Mouse (Mus musculus): ENCODE data around the gene Tsc22d1.

Gene Tsc22d1

DNA sequence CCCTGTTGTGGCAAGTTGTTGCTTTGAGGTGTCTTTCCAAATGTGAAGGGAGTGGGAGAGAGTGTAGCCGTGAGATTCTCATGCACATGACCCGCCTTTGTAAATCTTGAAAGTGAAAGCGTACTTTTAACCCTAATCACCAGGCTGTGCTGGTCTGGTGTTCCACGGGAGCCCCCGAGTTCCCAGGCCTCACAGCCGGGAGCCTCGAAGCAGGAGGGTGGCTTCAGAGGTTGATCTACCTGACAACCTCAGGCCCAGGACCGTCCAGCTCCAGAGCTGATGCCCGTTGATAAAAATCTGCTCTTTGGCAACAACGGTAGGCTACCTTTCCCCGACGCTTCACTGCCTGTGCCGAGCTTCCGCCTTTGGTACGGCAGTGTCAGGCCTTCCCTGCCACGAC is 72.8 kb downstream of the Tsc22d1 start:
- DNase-seq (ENCODE audit: low read depth, low spot score), result no peak

DNA sequence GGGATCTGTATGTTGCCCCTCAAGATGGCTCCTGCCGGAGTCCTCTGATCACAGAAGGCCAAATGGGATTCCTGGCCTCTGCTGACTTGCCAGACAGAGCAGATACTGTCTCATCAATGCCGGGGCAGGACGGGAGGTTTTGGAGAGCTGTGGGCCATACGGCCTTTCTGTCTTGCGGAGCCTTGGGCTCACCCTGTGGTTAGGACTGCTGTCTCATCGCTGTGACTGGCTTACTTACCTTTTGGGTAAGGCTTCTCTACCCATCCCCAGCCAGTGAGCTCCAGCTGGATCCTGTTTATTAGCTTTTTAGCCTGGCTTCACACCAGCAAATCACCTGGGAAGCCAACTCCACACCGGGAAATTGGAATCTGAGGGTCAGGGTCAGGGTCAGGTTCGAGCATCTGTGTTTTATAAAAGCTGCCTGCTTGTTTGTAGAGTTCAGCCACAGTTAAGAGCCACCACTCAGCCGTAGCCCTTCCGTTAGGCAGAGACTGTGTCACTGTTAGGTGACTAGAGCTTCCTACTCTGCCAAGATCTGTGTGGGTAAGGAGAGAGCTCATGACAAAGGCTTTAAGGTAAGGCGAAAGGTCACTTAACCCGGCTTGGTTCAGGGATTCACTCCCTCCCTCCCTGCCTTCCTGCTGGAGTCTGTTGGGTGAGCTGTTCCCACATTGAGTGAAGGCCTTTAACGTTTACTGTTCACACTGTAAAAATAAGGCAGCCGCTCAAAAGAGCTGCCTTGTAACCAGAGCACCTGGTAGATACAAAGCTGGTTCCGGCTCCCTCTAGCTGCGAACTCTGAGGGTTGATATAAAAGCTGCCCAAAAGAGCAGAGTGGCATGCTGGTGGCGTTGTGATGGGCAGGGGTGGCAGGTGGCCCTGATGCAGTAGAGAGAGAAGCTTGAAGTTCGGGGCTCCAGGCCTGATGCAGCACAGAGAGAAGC is 73.6 kb downstream of the Tsc22d1 start:
- DNase-seq (ENCODE audit: low read depth, low spot score), result no peak

DNA sequence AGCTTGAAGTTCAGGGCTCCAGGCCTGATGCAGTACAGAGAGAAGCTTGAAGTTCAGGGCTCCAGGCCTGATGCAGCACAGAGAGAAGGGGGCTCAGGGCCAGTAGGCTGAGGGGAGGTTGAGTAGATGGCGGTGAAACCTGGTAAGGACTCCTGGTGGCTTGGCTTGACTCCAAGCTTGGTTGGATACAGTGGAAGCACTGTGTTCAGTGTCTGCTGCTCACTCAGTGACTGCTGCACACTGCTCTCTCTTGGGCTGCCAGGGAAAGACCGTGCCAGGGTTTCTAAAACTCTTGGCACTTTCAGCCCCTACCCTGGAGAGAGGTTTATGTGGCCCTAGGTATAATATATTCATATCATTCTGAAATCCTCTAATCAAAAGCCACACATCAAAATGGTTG is 74.4 kb downstream of the Tsc22d1 start:
- no peak for DNase-seq (ENCODE audit: low read depth, low spot score)

DNA sequence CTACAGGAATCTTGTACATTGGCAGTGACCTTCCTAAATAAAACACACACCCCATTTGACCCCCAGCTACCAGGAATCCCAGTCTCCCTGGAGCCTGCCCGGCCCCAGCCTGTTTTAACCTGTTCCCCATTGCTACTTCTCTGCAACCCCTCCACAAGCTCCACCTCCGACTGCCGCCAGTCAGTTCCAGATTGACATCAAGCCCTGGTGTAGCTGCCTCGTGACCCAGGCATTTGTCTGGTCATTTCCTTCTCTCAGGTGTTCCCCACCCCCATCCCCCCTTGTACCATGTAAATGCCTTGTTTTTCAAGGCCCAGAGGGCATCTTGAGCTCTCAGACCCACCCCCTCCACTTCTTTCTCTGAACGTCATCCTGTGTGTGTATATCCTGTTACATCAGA is 80.3 kb downstream of the Tsc22d1 start:
- no peak for DNase-seq (ENCODE audit: low read depth, low spot score)

DNA sequence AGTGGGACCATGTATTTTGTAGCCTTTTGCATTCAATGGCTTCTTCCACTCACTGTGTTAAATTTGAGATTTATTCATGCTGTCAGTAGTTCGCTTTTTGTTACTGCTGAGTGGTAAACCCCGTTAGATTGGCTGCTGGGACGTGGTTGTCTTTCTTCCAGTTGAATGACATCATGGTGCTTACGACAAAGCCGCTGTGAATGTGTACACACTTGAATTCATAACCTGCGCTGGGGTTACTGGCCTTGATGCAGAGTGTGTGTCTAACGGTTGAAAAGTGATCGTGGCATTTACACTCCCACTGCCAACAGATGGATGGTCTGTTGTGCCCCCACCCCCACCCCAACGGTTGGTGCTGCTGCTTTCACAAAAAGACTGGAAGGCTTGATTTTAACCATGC is 82.4 kb downstream of the Tsc22d1 start:
- no peak for DNase-seq (ENCODE audit: low read depth, low spot score)

DNA sequence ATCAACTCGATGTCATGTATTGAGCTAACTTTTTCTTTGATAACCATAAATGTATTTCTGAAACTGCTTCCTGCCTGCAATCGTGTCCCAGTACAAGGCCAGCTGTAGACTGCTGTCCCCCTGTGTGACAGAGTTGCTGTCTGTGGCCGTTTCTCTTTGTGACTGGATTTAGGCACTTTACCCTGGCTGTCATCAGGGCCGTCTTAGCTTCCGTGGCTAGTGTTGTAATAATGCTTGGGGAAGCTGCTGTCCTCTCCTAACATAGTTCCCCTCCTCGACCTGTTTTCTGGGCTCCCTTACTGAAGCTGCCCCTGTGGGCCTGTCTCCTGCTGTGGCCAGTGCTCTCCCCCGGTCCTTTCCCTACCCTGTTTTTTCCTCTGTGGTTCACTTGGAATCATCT is 83.4 kb downstream of the Tsc22d1 start:
- DNase-seq (ENCODE audit: low read depth, low spot score), result no peak

DNA sequence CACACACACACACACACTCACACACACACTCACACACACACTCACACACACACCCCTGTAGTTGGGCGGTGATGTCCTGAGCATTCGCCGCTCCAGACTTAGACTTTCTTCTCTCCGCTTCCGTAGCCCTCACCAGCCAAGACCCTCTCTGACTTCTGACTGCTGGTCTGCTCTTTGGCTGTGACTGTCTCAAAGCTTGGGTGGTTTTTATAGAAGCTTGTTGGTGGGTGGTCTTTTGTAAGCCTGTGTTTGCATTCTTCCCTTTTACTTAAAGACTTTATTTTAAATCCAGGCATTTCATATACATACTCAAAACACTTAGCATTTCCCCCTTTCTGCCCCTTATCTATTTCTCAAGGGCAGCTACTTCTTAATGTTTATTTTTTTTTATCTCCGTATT is 84.7 kb downstream of the Tsc22d1 start:
- DNase-seq (ENCODE audit: low read depth, low spot score), result no peak

DNA sequence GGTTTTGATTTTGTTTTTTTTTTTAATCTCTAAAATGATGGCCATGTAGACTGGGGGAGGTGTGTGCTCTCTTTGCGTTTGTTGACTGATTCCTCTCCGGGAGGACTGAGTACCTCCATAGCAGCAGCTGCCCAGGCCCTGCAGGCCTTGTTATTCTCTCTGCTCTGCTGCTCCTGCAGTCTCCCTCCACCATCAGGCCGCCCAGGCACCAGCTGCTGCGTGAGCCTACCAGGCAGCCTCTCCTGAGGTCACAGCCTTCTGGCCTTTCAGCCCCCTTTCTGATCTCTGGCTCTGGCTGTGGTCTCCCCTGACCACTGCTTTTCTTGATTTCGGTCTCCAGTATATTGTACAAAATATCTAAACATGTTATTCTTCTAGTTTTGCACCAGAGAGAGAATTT is 85.3 kb downstream of the Tsc22d1 start:
- DNase-seq (ENCODE audit: low read depth, low spot score), result no peak

DNA sequence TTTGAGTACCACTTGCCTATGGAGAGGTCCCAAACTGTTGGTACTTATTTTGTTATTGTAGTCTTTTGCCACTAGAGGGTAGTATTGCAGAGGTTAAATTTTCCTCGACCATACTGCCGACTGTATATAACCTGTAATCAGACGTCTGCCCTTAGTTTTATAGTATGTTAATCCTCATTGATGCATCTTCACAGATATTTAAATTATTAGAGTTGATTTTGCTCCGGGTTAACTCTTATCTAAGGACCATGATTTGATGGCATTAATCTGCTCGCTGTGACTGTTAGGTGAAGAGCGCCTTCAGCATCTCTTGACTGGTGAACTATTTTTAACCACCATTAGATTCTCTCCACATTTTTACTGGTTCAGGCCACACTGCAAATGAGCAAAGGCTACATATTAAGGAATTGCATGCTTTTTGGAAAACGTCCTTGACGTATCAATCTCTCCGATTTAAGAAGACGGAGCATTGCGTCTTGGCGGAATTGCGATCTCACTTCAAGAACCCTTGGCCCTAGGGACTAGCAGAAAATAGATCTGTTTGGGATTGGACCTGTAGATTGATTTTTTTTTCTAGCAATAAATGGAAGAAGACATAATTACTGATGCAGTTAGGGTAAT is 88.6 kb downstream of the Tsc22d1 start:
- DNase-seq (ENCODE audit: low read depth, low spot score), result peak; percentile 44

DNA sequence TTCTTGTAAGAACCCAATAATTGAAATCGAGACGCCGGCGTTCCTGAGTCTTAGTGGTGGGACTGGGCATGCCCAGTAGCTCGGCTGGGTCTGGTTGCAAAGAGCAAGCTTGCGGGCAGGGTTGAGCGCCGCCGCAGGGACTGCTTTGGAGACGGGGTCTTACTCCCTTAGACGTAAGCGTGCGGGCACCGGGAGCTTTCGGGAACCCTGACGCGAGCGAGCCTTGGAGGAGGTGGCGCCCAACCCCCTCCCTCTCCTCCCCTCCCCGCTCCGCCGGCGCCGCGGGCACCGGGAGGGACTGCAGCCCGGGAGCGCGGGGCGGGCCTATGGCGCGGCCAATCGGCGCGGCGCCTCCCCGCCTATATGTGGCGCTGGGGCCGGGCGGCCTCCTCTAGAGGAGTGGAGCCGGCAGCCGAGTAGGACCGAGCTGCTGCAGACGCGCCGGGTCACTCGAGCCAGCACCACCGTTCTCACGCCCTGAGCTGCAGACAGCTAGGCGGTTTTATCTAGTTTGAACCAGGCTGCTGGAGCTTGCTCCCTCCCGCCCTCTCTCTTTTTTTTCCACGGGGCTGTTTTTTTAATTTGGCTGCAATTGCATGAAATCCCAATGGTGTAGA is 89.5 kb downstream of the Tsc22d1 start:
- DNase-seq (ENCODE audit: low read depth, low spot score), result peak; percentile 54

DNA sequence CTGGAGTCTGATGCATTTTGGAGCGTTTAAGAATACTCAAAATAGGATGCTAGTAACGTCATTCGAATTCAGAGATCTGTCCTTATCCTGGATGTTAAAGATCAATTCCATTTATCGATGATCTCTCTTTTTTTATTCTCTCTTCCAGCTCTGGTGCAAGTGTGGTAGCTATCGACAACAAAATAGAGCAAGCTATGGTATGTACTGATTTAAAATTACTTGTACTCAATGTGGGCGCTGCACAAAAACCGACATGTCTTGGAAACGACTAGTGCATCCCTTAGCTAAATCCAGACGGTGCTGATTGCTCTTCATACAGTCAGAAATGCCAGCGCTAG is 90.3 kb downstream of the Tsc22d1 start:
- DNase-seq (ENCODE audit: low read depth, low spot score), result no peak

DNA sequence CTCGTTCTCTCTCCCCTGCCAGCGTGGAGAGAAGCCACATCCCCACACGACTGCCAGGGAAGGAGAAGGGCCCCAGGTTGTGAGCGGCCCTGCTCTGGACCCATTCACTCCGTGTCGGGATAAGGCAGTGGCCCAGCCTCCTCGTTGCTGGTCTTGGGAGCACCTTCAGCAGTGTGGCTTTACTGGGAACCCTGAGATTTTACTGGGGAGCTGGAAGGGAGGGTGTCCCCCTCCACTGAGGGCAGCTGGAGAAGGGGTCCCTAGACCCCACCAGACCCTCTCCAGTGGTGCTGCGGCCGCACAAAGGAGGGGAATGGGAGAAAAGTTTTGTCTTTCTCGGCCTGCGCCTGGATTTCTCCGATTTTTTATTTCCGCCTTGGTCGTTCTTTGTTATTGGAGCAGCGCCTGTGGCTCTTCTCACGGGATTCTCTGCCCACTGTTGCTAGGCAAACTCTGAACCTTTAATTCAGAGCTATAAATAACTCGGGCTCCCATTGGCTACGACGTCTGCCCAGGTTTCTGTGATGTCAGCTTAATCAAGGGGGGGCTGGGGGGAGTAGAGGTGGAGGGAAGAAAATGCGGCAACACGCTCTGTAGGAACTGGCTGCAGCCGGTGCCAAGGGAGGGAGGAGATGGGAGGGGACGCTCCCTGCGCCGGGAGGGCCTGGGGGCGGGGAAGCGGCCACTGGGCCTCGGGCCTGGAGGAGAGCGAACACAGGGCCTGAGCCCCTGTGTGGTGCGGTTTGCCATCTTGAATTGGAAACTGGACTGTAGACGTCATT is 90.9 kb downstream of the Tsc22d1 start:
- DNase-seq (ENCODE audit: low read depth, low spot score), result no peak

DNA sequence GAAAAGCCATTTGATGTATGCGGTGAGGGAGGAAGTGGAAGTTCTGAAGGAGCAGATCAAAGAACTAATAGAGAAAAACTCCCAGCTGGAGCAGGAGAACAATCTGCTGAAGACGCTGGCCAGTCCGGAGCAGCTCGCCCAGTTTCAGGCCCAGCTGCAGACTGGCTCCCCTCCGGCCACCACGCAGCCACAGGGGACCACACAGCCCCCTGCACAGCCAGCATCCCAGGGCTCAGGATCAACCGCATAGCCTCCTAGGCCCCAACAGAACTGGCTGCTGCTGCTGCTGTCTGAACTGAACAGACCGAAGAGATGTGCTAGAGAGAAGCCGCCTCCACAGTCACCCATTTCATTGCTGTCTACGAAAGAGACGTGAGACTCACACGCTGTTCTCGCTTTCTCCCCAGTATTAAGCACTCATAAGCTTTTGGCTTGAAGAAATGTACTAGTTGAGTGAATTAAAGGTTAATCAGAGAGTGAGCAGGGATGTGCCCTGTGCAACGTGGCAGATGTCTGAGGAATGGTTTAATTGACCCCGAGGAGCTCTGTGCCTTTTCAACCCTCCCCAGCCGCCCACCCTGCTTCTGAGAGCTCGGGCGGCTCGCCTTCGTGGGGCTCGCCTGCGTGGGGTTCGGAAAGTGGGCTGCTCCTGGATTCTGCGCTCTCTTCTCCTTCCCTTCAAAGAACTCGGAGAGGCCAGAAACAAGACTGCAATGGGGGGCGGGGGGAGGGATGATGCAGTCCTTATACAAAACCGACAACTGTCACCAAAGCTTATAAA is 91.9 kb downstream of the Tsc22d1 start:
- no peak for DNase-seq (ENCODE audit: low read depth, low spot score)

DNA sequence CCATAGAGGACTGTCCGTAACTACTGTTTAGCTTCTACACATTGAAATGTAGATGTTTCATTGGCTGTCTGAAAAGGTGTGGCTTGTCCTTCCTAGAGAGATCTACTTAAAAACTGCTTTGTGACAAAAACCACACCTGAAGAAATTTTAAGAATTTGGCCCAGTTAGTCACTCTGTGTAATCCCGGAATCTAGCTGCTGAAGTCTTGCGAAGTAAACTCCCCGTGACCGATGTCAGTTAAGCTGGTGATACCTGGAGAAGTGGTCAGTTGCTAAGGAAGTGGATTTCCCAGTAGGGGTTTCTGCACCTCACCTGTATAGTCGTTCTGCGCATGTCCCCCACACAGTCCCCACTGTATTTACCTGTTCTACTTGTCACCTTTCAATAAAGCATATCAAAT is 92.6 kb downstream of the Tsc22d1 start:
- DNase-seq (ENCODE audit: low read depth, low spot score), result no peak

DNA sequence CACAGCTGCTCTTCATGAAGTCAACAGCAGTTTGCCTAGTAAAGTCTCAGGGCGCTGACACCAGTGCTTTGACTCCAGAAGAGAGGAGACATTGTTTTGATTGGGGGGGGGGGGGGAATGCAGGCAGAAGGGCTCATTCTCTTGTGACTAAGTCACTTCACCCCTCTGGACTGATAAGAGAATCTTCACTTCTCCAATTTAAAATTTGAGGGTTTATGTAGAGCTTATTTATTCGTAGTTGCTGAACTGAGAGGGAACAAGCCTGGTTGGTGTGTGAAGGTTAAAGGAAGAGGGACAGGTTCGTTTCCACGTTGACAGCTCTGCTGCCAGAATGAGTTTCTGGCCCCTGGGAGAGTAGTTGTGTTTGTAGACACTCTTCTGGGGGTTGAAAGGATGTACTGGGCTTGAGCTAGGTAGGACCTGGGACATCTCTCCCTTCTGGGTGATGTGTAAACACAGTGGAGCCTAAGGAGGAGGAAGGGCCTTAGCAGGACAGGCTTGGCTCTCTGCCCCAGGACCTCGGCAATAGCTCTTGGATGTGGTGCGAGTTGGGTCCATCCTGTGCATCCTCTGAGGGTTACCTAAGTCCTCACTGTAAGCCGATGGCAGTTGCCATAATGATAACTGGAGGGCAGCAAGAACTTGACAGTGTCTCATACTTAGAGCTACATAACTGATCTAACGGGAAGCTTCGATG is 93.2 kb downstream of the Tsc22d1 start:
- peak; percentile 19 for DNase-seq (ENCODE audit: low read depth, low spot score)

DNA sequence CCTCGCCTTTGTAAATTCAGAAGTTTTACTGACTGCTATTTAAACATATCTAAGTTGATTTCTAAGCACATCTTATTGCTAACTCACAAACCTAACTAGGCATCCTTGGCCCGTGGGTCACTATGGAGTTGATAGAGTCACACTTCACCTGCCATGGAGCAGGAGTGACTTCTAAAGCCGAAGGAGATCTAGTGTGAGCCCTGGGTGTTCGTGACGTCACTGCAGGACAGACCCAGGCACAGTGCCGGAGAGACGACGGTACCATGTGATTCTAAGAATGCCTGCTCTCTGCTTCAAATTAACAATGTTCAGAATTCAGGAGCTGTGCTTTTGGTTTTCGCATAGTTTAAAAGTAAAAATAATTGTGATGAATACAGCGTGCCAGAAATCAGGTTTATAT is 93.9 kb downstream of the Tsc22d1 start:
- no peak for DNase-seq (ENCODE audit: low read depth, low spot score)

DNA sequence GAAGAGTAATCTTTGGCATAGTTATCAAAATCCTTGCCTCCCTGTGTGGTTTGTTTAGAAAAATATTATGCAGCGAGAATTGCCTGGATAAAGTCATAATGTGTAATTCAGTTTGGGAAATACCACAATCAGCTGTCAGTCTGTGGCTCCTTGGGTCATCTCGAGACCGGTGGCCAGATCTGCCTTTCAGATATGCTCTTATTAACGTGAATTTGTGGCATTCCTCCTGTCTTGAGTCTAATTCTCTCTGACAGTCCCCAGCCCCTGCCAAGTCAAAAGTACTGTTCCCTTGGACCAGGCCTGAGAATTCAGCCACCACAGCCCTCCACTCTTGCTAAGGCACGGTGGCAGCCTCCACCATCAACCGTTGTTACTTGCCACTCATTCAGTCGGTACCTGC is 97.2 kb downstream of the Tsc22d1 start:
- DNase-seq (ENCODE audit: low read depth, low spot score), result no peak

DNA sequence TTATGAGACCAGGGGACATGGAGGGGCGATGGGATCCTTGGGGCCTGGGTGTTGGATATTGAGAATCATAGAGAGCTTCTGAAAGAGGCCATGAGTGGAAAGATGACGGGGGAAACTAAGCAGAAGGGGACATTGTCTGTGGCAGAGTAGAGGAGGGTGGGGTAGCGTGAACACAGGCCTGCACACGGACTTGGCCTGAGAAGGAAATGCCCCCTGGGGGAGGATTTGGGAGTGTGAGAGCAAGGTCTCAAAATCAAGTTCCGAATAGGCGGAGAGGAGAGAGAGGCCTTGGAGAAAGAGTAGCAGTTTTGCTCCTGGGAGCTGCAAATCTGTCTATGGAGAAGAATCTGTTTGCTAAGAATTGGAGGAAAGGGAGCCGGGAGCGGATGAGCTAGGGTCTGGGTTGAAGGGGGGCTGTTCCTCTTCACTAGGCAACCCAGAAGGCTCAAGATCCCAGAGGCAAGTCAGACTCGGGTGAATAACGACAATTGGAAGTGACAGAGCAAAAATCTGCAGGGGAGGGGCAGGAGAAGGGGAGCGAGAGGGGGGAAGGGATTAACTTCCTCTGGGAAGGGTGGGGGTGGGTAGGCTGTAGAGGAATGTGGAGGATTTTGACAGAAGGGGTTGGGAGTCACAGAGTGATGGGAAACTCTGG is 98.8 kb downstream of the Tsc22d1 start:
- no peak for DNase-seq (ENCODE audit: low read depth, low spot score)

DNA sequence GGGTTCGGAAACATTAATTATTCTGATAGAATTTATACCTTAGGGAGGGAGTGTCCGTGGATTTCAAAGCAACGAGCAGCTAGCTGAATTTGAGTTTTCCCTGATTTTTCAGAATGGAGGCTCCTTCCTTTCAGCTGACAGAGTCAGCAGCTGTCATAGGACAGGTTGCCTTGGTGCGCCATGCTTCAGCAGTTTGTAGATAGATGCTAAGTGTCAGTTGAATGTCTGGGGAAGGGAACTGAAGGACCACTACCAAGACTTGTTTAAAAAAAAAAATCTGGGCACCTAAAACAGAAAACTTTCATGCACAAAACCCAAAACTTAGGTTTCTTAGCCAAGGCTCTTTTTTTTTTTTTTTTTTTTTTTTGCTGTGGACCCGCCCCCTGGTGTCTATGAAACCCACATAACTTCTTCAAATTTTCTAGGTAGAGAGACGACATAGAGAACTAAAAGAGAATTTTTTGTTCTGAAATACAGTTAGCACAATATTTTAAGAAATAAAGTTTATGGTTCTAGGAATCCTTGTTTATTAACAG is 99.4 kb downstream of the Tsc22d1 start:
- DNase-seq (ENCODE audit: low read depth, low spot score), result no peak

DNA sequence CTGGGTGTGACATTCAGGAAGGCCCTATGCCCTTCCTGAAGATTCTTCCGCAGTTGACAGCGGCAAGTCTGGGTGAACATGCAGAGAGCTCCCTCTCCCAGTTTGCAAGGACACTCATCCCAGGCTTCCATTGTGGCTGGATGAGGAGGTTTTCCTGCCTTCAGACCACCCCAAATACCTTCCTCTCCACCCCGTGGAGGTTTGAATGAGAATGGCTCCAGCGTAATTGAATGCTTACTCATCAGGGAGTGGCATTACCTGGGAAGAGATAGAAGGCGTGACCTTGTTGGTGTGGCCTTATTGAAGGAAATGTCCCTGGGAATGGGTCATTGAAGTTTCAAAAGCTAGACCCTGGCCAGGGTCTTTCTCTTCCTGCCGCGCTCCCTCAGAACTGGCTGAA is 100.9 kb downstream of the Tsc22d1 start:
- DNase-seq (ENCODE audit: low read depth, low spot score), result no peak

All from A20 (cell line).